Mouse (Mus musculus) cerebellum, adult 11 months (tissue): ENCODE data around the gene Cntn5.

Source experiments
- DNase-seq: peaks from one replicate; pipeline ENCODE4 v3.0.0; 2022

Gene Cntn5

GRCm38 (mm10) chr9:9653463-9653862, 1251.1 kb downstream of the Cntn5 start:
- DNase-seq: no peak

GRCm38 (mm10) chr9:9647361-9647760, 1257.2 kb downstream of the Cntn5 start:
- DNase-seq: no peak

- no peak for DNase-seq
Measured at GRCm38 (mm10) chr9:9646276-9646675, 1258.3 kb downstream of the Cntn5 start.
